Mouse (Mus musculus) layer of hippocampus, adult 2 months (tissue): ENCODE data around the gene Tns3. TPM values are rescaled to one million over a fixed set of nuclear protein-coding genes. Genes with fewer than 3 reads are reported as not detected.
A peak's percentile ranks its signal among the peaks of the same experiment; 100 is the strongest.

ENCODE experiments used
- DNase-seq, 2 experiments: peaks; one replicate each; pipeline ENCODE4 v3.0.0; 2022; ENCODE audit warnings: low spot score in 2 of 2
- H3K27ac ChIP-seq: fragments of 200-600 bp; 2 replicates; pipeline ENCODE4 v1.8.1; 2022
- H3K4me3 ChIP-seq: fragments of 200-600 bp; 2 replicates; pipeline ENCODE4 v1.8.1; 2022; ENCODE audit warnings: mild to moderate bottlenecking
- CTCF ChIP-seq: fragments of 200-600 bp; conservative IDR thresholded peaks from 2 replicates; pipeline ENCODE4 v1.8.1; 2022; ENCODE audit warnings: antibody characterized with exemption, mild to moderate bottlenecking, moderate library complexity
- total RNA-seq, 2 experiments: library from RNA; stranded (reverse); gene quantifications; 2 replicates each; pipeline ENCODE4 v1.2.3; 2021

Tns3 gene
- total RNA-seq, 2 experiments from 2014 or later: 49.2 to 53.1 TPM

GRCm38 (mm10) chr11:8532112-8532747 is 132.1 kb downstream of the Tns3 start:
- Histone ChIP-seq H3K4me3 (no peak overlapping the region), H3K27ac (no peak overlapping the region)
- TF ChIP-seq CTCF: no peak

GRCm38 (mm10) chr11:8530506-8530905 is 133.8 kb downstream of the Tns3 start:
- H3K4me3 ChIP-seq: no peak overlapping the region
- H3K27ac ChIP-seq: peak overlapping the region; percentile 32; the same call in 1 of the 2 replicates
- no peak for DNase-seq
- no peak for TF ChIP-seq CTCF

More at GRCm38 (mm10) chr11:8532112-8532747, 132.1 kb downstream of the Tns3 start:
- no peak for DNase-seq

- no peak for DNase-seq
- H3K27ac ChIP-seq: no peak overlapping the region; the same call in 1 of the 2 replicates
- H3K4me3 ChIP-seq: no peak overlapping the region
- no peak for TF ChIP-seq CTCF
Observed at GRCm38 (mm10) chr11:8530036-8530435, 134.3 kb downstream of the Tns3 start.

- DNase-seq: no peak
- Histone ChIP-seq H3K27ac (no peak overlapping the region), H3K4me3 (no peak overlapping the region)
- no peak for TF ChIP-seq CTCF
Observed at GRCm38 (mm10) chr11:8525463-8526145, 138.7 kb downstream of the Tns3 start.

GRCm38 (mm10) chr11:8523344-8524126 is 140.8 kb downstream of the Tns3 start:
- peak; percentile 91 for TF ChIP-seq CTCF
- Histone ChIP-seq H3K27ac (peak overlapping the region; percentile 75), H3K4me3 (peak overlapping the region; percentile 35; the same call in 1 of the 2 replicates)
- DNase-seq: peak; percentile 62 to 83

- no peak overlapping the region for H3K4me3 ChIP-seq
- H3K27ac ChIP-seq: peak overlapping the region; percentile 5; the same call in 1 of the 2 replicates
- DNase-seq: peak; percentile 41 to 51
- TF ChIP-seq CTCF: no peak
Observed at GRCm38 (mm10) chr11:8513359-8514253, 150.7 kb downstream of the Tns3 start.

- Histone ChIP-seq H3K4me3 (no peak overlapping the region), H3K27ac (no peak overlapping the region)
- TF ChIP-seq CTCF: no peak
- DNase-seq: no peak
Observed at GRCm38 (mm10) chr11:8510294-8510693, 154.0 kb downstream of the Tns3 start.

GRCm38 (mm10) chr11:8509614-8510013 is 154.7 kb downstream of the Tns3 start:
- no peak overlapping the region for H3K27ac ChIP-seq
- H3K4me3 ChIP-seq: no peak overlapping the region
- DNase-seq: no peak
- TF ChIP-seq CTCF: no peak

GRCm38 (mm10) chr11:8503735-8504134 is 160.6 kb downstream of the Tns3 start:
- no peak for DNase-seq
- TF ChIP-seq CTCF: no peak
- H3K27ac ChIP-seq: no peak overlapping the region
- no peak overlapping the region for H3K4me3 ChIP-seq

GRCm38 (mm10) chr11:8500855-8501254 is 163.5 kb downstream of the Tns3 start:
- Histone ChIP-seq H3K4me3 (no peak overlapping the region), H3K27ac (no peak overlapping the region)
- DNase-seq: no peak
- TF ChIP-seq CTCF: no peak

GRCm38 (mm10) chr11:8497136-8497535 is 167.2 kb downstream of the Tns3 start:
- no peak overlapping the region for H3K4me3 ChIP-seq
- H3K27ac ChIP-seq: peak overlapping the region; percentile 18; the same call in 1 of the 2 replicates
- DNase-seq: no peak
- no peak for TF ChIP-seq CTCF

- H3K27ac ChIP-seq: peak overlapping the region; percentile 18; the same call in 1 of the 2 replicates
Observed at GRCm38 (mm10) chr11:8496686-8497085, 167.6 kb downstream of the Tns3 start.

More at GRCm38 (mm10) chr11:8496686-8497085, 167.6 kb downstream of the Tns3 start:
- TF ChIP-seq CTCF: 0 out of 2 replicates have a peak, but pooled peaks have one; percentile 16
- peak in 1 of 2 experiments; percentile 20 for DNase-seq
- no peak overlapping the region for H3K4me3 ChIP-seq
